Mouse (Mus musculus) hindbrain, embryonic 14.5 days (tissue): ENCODE measurements around the gene C87499. TPM values are rescaled to one million over a fixed set of nuclear protein-coding genes. Genes with fewer than 3 reads are reported as not detected.

ENCODE experiments used
- ATAC-seq: fragments of 200-750 bp; cut with Nextera tagmentation; 2 replicates; pipeline ENCODE4 v1.8.0; 2017; ENCODE audit warnings: moderate number of reproducible peaks, mild to moderate bottlenecking, moderate TSS enrichment, moderate library complexity; ENCODE audit not compliant: low FRiP score
- DNase-seq: peaks from one replicate; pipeline ENCODE4 v3.0.0-alpha.2; 2015; ENCODE audit warnings: low spot score
- H3K27ac ChIP-seq: fragments of 300-500 bp; sonication (generic); 2 replicates; pipeline ENCODE4 v1.5.1; 2014; ENCODE audit warnings: mild to moderate bottlenecking, moderate library complexity
- H3K27me3 ChIP-seq: fragments of 300-500 bp; sonication (generic); 2 replicates; pipeline ENCODE4 v1.6.1; 2014; ENCODE audit warnings: mild to moderate bottlenecking, low read length, mixed read lengths; ENCODE audit not compliant: control insufficient read depth, insufficient read depth
- H3K36me3 ChIP-seq: fragments of 300-500 bp; sonication (generic); replicated peaks from 2 replicates; pipeline ENCODE4 v1.6.1; 2014; ENCODE audit not compliant: control insufficient read depth, insufficient read depth
- H3K4me1 ChIP-seq: fragments of 300-500 bp; sonication (generic); replicated peaks from 2 replicates; pipeline ENCODE4 v1.6.1; 2014; ENCODE audit warnings: antibody characterized with exemption, low read length, mixed read lengths; ENCODE audit not compliant: control insufficient read depth, insufficient read depth
- H3K4me2 ChIP-seq: fragments of 300-500 bp; sonication (generic); replicated peaks from 2 replicates; pipeline ENCODE4 v1.6.1; 2014; ENCODE audit warnings: mild to moderate bottlenecking, moderate library complexity
- H3K4me3 ChIP-seq: fragments of 300-500 bp; sonication (generic); replicated peaks from 2 replicates; pipeline ENCODE4 v1.5.1; 2014; ENCODE audit warnings: mild to moderate bottlenecking, low read length
- H3K9ac ChIP-seq: fragments of 300-500 bp; sonication (generic); 2 replicates; pipeline ENCODE4 v1.6.1; 2014
- H3K9me3 ChIP-seq: fragments of 300-500 bp; sonication (generic); 2 replicates; pipeline ENCODE4 v1.6.1; 2016; ENCODE audit warnings: low read length; ENCODE audit not compliant: control insufficient read depth
- WGBS: fragments of 180-500 bp; shearing (Covaris S2); extraction: QIAGEN DNeasy Blood & Tissue Kit; methylation state at CpG from one replicate; pipeline ENCODE4 v1.1.7; 2014; 5-methylcytosine and 5-hydroxymethylcytosine counted together
- polyA plus RNA-seq: library from polyadenylated mRNA; unstranded; fragments of >200 nt; fragmentation: Nextera tagmentation; extraction: Ambion mirVana; gene quantifications from 2 replicates; pipeline ENCODE4 v1.2.1, GENCODE M21; 2014

C87499 gene
- polyA plus RNA-seq, 1 experiment from 2014 or later = not detected

DNA sequence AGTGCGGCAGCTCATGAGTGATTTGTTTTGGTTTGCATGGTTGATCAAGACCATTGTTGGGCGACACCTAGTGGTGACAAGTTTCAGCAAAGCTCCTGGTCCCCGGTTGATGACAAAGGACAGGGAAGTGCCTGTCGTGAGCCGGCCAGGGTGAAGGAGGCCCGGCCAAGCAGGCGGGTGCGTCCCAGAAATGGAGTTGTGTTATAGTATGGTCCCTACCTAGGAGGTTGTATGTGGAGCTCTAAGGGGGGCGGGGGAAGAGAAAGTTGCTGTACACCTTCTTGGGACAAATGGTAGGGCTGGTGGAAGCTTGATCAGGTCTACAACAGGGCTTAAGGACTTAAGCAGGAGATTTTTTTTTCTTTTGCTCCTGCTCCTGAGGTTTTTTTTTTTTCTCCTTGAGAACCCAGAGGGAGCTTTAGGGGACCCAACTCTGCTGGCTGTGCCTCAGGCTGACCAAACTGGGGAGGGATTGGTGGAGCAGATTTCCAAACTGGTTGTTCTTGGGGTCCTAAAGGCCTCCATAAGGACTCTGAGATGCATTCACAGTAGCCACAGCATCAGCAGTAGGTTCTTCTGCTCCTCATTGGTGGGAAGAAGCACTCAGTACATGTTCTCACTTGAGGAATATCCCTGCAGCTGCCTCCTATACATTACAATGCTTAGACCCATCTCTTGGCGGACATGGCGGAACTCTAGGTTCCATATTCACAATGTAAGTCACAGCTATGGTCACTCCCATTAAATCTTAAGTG, 7.0 kb upstream of the C87499 start:
- H3K9ac ChIP-seq = no peak overlapping the region
- H3K36me3 ChIP-seq = no peaks in the 10 kb centered on the region
- H3K4me1 ChIP-seq = no peaks in the 10 kb centered on the region
- ATAC-seq = peak; percentile 98
- DNase-seq = peak; percentile 97
- H3K27me3 ChIP-seq = no peaks in the 10 kb centered on the region
- peak overlapping the region; percentile 38 for H3K4me2 ChIP-seq
- H3K27ac ChIP-seq = no peak overlapping the region
- 0 out of 2 replicates have a peak overlapping the region, but pooled peaks have one; percentile 8 for H3K4me3 ChIP-seq
- WGBS = 18% methylated on average over 11 of the region's 11 CpGs
- no peaks in the 10 kb centered on the region for H3K9me3 ChIP-seq

DNA sequence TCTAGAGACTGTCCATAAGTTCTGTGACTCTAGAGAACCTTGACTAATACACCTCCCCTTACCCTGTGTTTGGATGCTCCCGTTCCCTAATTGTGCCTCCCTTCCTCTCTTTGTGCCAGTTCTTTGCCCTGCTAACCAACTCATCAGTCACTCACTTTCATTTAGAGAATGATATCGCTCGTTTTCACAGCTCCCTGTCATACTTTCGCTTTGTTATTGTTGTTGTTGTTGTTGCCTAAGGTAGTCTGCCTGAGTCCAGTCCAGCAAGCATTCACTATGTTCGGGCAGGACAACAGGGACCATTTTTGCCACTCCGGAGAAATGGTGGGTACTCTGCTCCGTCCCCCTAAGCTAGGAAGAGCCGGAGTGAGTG, 6.5 kb upstream of the C87499 start:
- 0 out of 2 replicates have a peak overlapping the region, but pooled peaks have one; percentile 8 for H3K4me3 ChIP-seq
- peak overlapping the region; percentile 38 for H3K4me2 ChIP-seq
- H3K36me3 ChIP-seq = no peaks in the 10 kb centered on the region
- H3K27me3 ChIP-seq = no peaks in the 10 kb centered on the region
- no peak overlapping the region for H3K27ac ChIP-seq
- DNase-seq (no peak), ATAC-seq (no peak)
- 66% methylated on average over 8 of the region's 8 CpGs for WGBS
- no peak overlapping the region for H3K9ac ChIP-seq
- no peaks in the 10 kb centered on the region for H3K9me3 ChIP-seq
- no peaks in the 10 kb centered on the region for H3K4me1 ChIP-seq

DNA sequence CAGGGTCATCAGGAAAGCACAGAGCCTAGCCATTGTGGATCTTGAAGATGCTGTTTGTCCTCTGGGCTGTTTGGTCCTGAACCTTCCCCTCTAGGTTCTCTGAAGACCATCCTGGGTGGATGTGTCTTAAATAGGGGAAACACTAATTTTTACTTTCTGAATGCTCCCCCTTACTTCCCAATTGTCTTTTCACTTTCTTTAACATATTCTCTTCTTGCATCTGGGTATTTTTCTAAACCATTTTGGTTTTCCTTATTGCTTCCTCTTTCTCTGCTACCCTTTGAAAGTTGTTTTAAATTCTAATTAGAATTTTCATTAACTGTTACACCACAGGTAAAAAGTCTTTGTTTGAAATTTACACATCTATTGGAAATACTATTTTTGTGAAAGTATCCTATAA, 30.9 kb downstream of the C87499 start, which contains the start of gene Ifna12:
Gene Ifna12, minus strand, starts transcription at position 101 of the 400 bp plus-strand sequence.
- ATAC-seq (no peak), DNase-seq (no peak)
- H3K36me3 ChIP-seq = no peaks in the 10 kb centered on the region
- no peak within 1 kb of the TSS for H3K4me3 ChIP-seq
- no peaks in the 10 kb centered on the region for H3K4me1 ChIP-seq
- no peak within 1 kb of the TSS for H3K4me2 ChIP-seq
- no peak within 1 kb of the TSS for H3K9ac ChIP-seq
- no peaks in the 10 kb centered on the region for H3K9me3 ChIP-seq
- H3K27ac ChIP-seq = no peak within 1 kb of the TSS
- no peaks in the 10 kb centered on the region for H3K27me3 ChIP-seq

GRCm38 (mm10) chr4:88592285-88592684, 41.9 kb downstream of the C87499 start, which contains the start of gene Ifna9:
Gene Ifna9, minus strand, starts transcription at chr4:88592385.
- no peaks in the 10 kb centered on the region for H3K36me3 ChIP-seq
- H3K27me3 ChIP-seq = no peaks in the 10 kb centered on the region
- WGBS = 75% methylated on average over 1 of the region's 1 CpGs
- ATAC-seq (no peak), DNase-seq (no peak)
- no peak within 1 kb of the TSS for H3K4me3 ChIP-seq
- no peak within 1 kb of the TSS for H3K27ac ChIP-seq
- H3K4me2 ChIP-seq = no peak within 1 kb of the TSS
- H3K9ac ChIP-seq = no peak within 1 kb of the TSS
- H3K4me1 ChIP-seq = no peaks in the 10 kb centered on the region
- no peaks in the 10 kb centered on the region for H3K9me3 ChIP-seq

Other genes starting within 250 kb of the C87499 start
- 5.4 and 6.8 TPM in 2 replicates for gene Hacd4, start 195.5 kb downstream of the C87499 start, polyA plus RNA-seq
- gene Ifnb1, start 111.6 kb downstream of the C87499 start, polyA plus RNA-seq = not detected in 2 replicates
- gene Ifna15, start 76.2 kb downstream of the C87499 start, polyA plus RNA-seq = not detected in 2 replicates
- gene Ifna14, start 62.6 kb downstream of the C87499 start, polyA plus RNA-seq = not detected in 2 replicates
- gene Ifna9, start 42.0 kb downstream of the C87499 start, polyA plus RNA-seq = not detected in 2 replicates
- gene Ifna12, start 31.0 kb downstream of the C87499 start, polyA plus RNA-seq = not detected in 2 replicates
- gene Ifna13, start 10.0 kb upstream of the C87499 start, polyA plus RNA-seq = not detected in 2 replicates
- not detected in 2 replicates for gene Ifna16, start 42.5 kb upstream of the C87499 start, polyA plus RNA-seq
- not detected in 2 replicates for gene Ifna2, start 49.5 kb upstream of the C87499 start, polyA plus RNA-seq
- gene Ifnab, start 56.9 kb upstream of the C87499 start, polyA plus RNA-seq = not detected in 2 replicates
- gene Gm26566, start 87.4 kb upstream of the C87499 start, polyA plus RNA-seq = 2.4 and 3.2 TPM in 2 replicates
- 144 and 155 TPM in 2 replicates for gene Klhl9, start 88.1 kb upstream of the C87499 start, polyA plus RNA-seq
- not detected in 2 replicates for gene Gm13271, start 120.5 kb upstream of the C87499 start, polyA plus RNA-seq
- 0.15 TPM in 1 of 2 replicates, not detected in the other for gene Gm13283, start 125.7 kb upstream of the C87499 start, polyA plus RNA-seq
- gene Gm13290, start 139.4 kb upstream of the C87499 start, polyA plus RNA-seq = not detected in 2 replicates
- gene Gm13289, start 142.5 kb upstream of the C87499 start, polyA plus RNA-seq = not detected in 2 replicates
- not detected in 2 replicates for gene Gm13272, start 145.4 kb upstream of the C87499 start, polyA plus RNA-seq
- gene Ifnz, start 147.7 kb upstream of the C87499 start, polyA plus RNA-seq = not detected in 2 replicates
- gene Gm13276, start 151.3 kb upstream of the C87499 start, polyA plus RNA-seq = not detected in 2 replicates
- gene Gm13277, start 154.2 kb upstream of the C87499 start, polyA plus RNA-seq = not detected in 2 replicates
- not detected in 2 replicates for gene Gm13278, start 157.1 kb upstream of the C87499 start, polyA plus RNA-seq
- not detected in 2 replicates for gene Gm13275, start 160.1 kb upstream of the C87499 start, polyA plus RNA-seq
- gene Gm13279, start 163.0 kb upstream of the C87499 start, polyA plus RNA-seq = not detected in 2 replicates
- 0.16 TPM in 1 of 2 replicates, not detected in the other for gene Gm13285, start 165.3 kb upstream of the C87499 start, polyA plus RNA-seq
- gene Gm13287, start 168.8 kb upstream of the C87499 start, polyA plus RNA-seq = not detected in 2 replicates
- gene Gm13288, start 171.1 kb upstream of the C87499 start, polyA plus RNA-seq = not detected in 2 replicates
- gene Ifna7, start 181.8 kb upstream of the C87499 start, polyA plus RNA-seq = not detected in 2 replicates
- not detected in 2 replicates for gene Ifna11, start 185.5 kb upstream of the C87499 start, polyA plus RNA-seq
- not detected in 2 replicates for gene Ifna6, start 193.0 kb upstream of the C87499 start, polyA plus RNA-seq
- gene Ifna5, start 201.1 kb upstream of the C87499 start, polyA plus RNA-seq = not detected in 2 replicates
- gene Ifna4, start 207.4 kb upstream of the C87499 start, polyA plus RNA-seq = not detected in 2 replicates
- not detected in 2 replicates for gene Ifna1, start 215.7 kb upstream of the C87499 start, polyA plus RNA-seq
- not detected in 2 replicates for gene Ifne, start 245.8 kb upstream of the C87499 start, polyA plus RNA-seq